Mouse (Mus musculus) frontal cortex, adult (tissue): ENCODE data around the gene Zbtb8os.

ENCODE experiments used
- ATAC-seq: cut with Nextera tagmentation; 2 replicates; pipeline ENCODE4 v1.9.2; 2017; ENCODE audit warnings: mild to moderate bottlenecking, moderate library complexity, mixed read lengths; ENCODE audit not compliant: low TSS enrichment

Zbtb8os gene

GRCm38 (mm10) chr4:129335216-129336074 lies at the start of gene Zbtb8os, which contains the start of gene Rbbp4:
Gene Zbtb8os, plus strand, starts transcription at chr4:129335695.
Gene Rbbp4, minus strand, starts transcription at chr4:129335370.
- peak; percentile 92 for ATAC-seq

GRCm38 (mm10) chr4:129286001-129286682 lies 49.4 kb upstream of the Zbtb8os start:
- ATAC-seq: no peak

GRCm38 (mm10) chr4:129286683-129287471 lies 48.6 kb upstream of the Zbtb8os start:
- no peak for ATAC-seq

GRCm38 (mm10) chr4:129287472-129287981 lies 48.0 kb upstream of the Zbtb8os start, which contains the start of gene Sync:
Gene Sync, plus strand, starts transcription at chr4:129287617.
- ATAC-seq: no peak

- ATAC-seq: no peak
Measured at GRCm38 (mm10) chr4:129288067-129288466, 47.4 kb upstream of the Zbtb8os start.

GRCm38 (mm10) chr4:129289671-129290070 lies 45.8 kb upstream of the Zbtb8os start:
- ATAC-seq: 0 out of 2 replicates have a peak, but pooled peaks have one; percentile 39

GRCm38 (mm10) chr4:129292831-129293230 lies 42.7 kb upstream of the Zbtb8os start:
- ATAC-seq: no peak

GRCm38 (mm10) chr4:129293702-129294101 lies 41.8 kb upstream of the Zbtb8os start:
- no peak for ATAC-seq

- no peak for ATAC-seq
Measured at GRCm38 (mm10) chr4:129295188-129295587, 40.3 kb upstream of the Zbtb8os start.

GRCm38 (mm10) chr4:129296066-129296465 lies 39.4 kb upstream of the Zbtb8os start:
- no peak for ATAC-seq

GRCm38 (mm10) chr4:129297724-129298123 lies 37.8 kb upstream of the Zbtb8os start:
- ATAC-seq: peak; percentile 90

GRCm38 (mm10) chr4:129299121-129299520 lies 36.4 kb upstream of the Zbtb8os start:
- ATAC-seq: no peak

- ATAC-seq: no peak
Measured at GRCm38 (mm10) chr4:129303401-129303800, 32.1 kb upstream of the Zbtb8os start.

GRCm38 (mm10) chr4:129303816-129304215 lies 31.7 kb upstream of the Zbtb8os start:
- ATAC-seq: no peak

- no peak for ATAC-seq
Measured at GRCm38 (mm10) chr4:129304306-129304705, 31.2 kb upstream of the Zbtb8os start.

GRCm38 (mm10) chr4:129307936-129308335 lies 27.6 kb upstream of the Zbtb8os start:
- ATAC-seq: no peak

- ATAC-seq: no peak
Measured at GRCm38 (mm10) chr4:129313886-129314285, 21.6 kb upstream of the Zbtb8os start.

- ATAC-seq: no peak
Measured at GRCm38 (mm10) chr4:129320876-129321275, 14.6 kb upstream of the Zbtb8os start.

GRCm38 (mm10) chr4:129322042-129322441 lies 13.5 kb upstream of the Zbtb8os start:
- peak; percentile 67; the same call in 1 of the 2 replicates for ATAC-seq

- ATAC-seq: no peak
Measured at GRCm38 (mm10) chr4:129323491-129323890, 12.0 kb upstream of the Zbtb8os start.

GRCm38 (mm10) chr4:129324756-129325155 lies 10.7 kb upstream of the Zbtb8os start:
- ATAC-seq: peak; percentile 85; the same call in 1 of the 2 replicates

- ATAC-seq: no peak
Measured at GRCm38 (mm10) chr4:129326191-129326590, 9.3 kb upstream of the Zbtb8os start.
